Mouse (Mus musculus) heart, adult 8-10 months (tissue): ENCODE results near the gene Gm49601. TPM values are rescaled to one million over a fixed set of nuclear protein-coding genes. Genes with fewer than 3 reads are reported as not detected.

Experiments
- DNase-seq: peaks from one replicate; pipeline ENCODE4 v3.0.0; 2022; ENCODE audit warnings: low spot score
- total RNA-seq, 4 experiments: library from RNA; stranded (reverse); gene quantifications; 2 replicates each; pipeline ENCODE4 v1.2.4; 2022

Gm49601 gene
- total RNA-seq, 4 experiments from 2014 or later: 0.46 to 2.0 (median 0.66) TPM

DNA sequence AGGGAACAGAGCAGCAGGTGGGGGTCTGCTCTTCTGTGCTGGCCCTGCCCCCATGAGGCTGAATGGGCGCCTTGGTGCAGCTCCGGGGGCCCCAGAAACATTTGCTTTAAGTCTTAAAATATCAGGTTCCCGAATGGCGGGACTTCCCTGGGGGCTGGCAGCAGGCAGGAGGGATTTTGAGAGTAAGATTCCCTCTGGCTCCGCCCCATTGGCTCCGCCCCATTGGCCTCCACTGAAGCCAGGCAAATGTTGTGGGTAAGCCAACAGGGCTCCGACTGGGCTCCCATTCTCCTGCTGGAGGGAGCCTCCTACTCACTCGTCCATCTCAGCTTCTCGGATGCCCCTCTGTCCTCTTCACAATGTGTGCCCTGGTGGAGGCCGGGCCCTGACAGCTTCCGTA, 18.0 kb downstream of the Gm49601 start:
- DNase-seq: no peak

DNA sequence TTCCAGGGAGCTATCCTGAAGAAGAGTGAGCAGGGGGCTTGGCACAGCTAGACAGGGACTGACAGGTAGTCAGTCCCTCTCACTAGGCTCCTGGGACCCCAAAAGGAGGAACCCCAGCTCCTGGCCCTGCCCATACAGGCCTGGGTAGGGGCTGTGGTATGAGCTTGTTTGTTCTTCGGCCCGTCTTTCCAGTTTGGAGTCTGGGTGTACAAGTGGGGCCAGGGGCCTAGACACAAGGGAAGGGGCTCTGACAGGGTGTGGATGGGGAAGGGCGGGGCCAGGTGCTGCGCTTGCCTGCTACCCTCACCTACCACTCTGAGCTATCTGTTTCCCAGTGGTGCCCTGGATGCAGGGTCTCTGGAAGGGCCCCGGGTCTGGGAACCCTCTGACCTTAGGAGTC, 20.5 kb downstream of the Gm49601 start:
- DNase-seq: no peak

DNA sequence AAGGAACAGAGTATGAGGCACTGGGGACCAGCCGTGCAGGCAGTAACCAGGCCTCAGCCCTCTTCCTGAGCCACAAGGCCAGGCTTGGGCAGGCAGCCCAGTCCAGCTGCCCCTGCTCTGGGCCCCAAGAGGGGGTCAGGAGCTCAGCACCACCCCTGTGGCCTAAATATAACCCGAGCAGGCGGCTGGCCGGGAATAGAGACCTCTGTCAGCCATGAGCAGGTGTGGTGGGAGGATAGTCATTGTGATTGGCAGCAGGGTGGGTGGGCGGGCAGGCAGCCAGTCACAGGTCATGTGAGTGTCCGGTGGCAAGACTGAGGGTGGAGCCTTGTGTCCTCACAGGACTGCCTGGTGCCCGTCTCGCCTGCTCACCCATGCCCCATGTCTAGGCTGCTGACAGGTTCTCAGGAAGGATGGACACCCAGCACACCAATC, 21.9 kb downstream of the Gm49601 start:
- peak; percentile 54 for DNase-seq

DNA sequence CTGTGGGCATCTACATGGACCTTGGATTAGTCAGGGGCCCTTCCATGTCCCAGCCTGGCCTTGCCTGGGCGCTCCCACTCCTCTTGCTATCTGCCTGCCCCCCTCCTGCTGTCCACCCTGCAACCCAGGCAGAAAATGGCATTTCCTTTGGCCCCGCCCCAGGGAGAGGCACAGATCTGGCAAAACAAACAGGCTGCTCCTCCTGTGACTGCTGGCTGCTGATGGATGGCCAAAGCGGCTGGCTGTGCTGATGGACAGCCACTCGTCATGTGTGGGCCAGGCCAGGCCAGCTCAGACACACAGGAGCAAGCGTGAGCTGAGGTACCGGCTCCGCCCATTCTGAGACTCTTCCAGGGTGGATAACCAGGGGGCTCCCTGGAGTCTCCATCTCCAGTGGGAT, 24.8 kb downstream of the Gm49601 start:
- DNase-seq: no peak

DNA sequence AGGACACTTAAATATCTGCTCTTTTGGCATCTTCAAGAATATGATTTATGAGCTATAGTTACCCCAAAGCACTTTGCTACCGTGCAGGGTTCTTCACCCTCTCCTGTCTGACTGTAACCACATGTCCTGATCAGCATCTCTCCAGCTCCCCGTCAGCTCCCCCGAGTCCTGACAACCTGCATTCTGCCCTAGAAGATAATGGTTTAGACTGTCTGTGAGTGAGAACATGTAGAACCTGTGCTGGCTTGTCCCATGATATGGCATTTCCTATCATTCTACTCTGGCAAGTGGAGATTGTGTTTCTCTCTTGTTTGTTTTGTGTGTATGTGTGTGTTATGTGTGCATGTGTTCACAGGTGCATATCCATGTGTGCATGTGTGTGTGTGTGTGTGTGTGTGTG, 28.2 kb downstream of the Gm49601 start:
- no peak for DNase-seq

DNA sequence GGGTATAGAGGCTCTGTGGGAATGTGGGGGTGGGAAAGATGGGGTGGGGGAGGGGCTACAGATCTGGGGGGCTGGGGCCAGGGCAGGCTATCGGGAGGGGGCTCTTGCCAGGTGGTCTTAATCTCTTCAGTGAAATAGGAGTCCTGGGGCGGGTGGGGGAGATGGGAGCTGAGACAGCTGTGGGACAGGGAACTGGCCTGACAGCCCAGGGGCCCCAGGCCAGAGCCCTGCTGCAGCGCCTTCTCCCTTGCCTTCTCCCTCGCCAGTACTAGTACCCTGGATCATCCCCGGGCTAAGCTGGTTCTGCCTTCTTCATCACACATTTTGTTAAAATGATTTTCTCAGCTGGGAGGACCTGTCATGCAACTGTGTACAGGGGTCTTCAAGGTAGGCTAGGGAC, 30.0 kb downstream of the Gm49601 start:
- no peak for DNase-seq

DNA sequence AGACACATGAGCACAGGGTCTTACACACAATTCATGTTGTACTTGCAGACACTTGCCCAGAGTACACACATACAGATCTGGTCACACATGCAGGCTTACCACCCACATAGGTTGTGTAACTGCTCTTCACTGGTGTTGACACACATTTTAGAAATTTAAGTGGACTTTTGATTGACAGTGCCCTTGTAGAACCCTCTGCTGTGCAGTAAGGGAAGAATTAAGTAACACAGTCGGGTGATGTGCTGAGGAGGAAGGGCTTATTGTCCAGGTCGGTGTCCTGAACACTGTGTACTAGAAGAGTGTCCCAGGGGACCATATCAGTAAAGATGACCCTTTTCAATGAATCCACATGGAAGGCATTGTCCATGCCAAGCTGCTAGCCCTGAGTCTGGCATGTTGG, 32.3 kb downstream of the Gm49601 start:
- no peak for DNase-seq

DNA sequence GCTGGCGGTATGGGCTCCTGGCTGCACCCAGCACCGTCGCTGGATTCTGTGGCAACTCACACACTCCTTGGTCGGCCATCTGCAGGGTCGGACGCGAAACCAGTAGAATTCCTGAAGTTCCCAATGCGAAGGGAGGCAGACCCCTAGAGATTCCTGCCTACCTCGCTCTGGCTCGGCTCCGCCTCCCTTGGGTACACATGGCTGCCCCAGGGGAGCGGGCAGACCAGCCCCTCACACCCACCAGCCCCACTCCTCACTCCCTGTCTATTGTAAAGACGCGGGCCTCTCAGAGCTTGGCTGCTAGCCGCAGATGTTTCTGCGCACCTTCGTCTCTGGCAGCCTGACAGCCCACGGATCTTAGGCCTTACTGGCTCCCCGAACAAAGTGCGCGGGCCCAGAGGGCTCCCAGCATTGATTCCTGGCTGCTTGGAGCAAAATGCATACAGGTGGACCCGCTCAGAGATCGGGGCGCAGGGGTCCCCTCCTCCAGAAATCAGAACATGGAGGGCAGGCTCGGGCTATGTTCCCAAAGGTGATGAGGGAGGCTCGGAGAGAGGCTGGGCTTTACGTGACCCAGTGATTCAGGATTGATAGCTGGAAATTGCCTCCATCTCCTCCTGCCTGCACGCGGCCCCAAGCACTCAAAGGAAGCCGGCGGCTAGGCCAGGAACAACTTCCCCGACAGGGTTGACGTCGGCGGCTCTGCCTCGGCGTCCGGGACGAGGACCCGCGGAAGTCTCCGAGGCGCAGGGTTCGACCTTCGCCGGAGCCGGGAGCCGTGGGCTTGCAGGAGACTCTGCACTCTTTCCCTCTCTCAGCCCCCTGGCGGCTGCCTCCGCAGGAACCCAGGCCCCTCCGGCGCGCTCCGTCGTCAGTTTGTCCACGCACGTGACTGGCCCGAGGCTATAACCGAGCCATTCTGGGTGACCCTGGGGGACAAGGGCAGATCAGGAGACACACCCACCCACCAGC, 34.9 kb downstream of the Gm49601 start:
- DNase-seq: no peak

DNA sequence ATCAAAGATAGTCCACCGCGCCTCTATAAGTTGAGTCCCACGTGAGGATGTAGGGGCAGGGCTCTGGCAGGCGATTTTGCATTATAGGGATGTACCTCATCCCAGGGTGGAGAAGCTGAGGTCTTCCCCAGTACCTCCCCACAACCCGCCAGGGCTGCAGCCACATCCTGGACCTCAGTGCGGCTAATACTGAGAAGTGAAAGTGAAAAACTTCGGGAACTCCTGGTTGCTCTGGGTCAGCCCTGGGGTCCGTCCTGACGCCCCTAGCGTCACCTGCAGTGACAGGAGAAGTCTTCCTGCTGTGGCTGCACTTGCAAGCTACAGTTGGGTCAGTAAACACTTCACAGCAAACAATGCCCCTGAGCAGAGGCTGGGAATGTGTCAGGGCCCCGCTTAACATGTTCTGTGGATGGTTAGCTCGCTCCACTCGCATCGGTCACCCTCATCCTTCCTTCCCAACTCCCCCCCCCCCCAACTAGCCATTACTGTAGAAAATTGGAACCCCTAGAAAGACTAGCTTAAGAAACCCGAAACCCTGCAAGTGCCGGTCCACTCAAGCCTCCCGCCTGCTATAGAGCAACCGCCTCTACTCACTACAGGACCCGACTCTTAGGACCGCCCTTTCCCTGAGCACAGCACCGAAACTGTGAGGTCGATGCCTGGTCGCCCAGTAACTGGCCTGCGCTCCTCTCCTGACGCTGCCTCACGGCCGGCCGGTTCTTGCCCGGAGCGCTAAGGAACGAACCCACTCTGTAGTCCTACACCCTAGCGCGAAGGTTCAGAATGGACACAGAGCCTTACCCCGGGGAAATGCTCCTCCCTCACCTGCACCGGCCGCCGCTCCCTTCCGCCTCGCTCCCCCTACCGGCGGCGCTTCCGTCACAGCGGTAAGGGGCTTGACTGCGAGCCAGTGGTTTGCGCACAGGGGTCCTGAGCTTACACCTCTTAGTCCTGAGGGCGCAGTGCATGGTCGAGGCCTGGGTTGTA, 36.1 kb downstream of the Gm49601 start, which contains the start of gene Tbx1:
Gene Tbx1 (minus strand): TSS at position 868 of the 987 bp plus-strand sequence.
- DNase-seq: no peak

DNA sequence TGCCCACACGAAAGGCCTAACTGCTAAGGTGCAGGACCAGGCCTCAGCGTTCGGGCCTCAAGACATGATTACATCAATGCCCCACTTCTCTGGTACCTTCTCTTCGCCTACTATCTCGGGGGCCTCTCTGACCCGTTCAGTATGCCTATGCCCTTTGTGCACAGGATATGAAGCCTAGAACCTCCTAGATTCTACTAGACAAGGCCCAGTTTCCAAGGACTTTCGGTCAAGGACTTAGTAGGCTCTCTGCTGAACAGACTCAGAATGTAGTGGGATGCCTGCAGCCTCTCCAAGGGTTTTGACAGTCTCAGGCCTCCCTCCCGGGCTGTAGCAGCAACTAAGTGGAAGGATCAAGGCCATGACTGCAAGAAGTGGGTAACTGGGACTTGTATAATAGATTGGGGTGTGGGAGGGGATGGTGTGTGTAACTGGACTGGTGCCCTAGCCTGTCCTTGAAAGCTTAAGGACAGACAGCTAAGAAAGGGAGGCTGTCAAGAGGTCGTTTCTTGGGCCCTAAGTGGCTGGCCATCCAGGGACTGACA, 37.1 kb downstream of the Gm49601 start:
- no peak for DNase-seq

DNA sequence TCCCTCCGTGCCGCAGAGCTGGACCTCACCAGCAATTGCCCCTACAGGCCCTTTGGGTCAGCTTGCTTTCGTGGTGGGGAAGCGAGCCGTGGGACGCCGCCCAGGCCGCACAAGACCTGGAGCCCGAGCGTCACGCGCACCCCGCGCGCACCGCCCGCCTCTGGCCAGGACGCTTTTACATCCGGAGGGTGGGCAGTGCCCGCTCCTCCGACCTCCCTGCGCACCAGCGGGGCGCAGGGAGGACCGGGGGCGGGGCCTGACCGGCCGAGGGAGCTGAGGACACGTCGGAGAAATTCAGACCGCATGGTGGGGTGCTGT, 37.5 kb downstream of the Gm49601 start:
- DNase-seq: no peak

DNA sequence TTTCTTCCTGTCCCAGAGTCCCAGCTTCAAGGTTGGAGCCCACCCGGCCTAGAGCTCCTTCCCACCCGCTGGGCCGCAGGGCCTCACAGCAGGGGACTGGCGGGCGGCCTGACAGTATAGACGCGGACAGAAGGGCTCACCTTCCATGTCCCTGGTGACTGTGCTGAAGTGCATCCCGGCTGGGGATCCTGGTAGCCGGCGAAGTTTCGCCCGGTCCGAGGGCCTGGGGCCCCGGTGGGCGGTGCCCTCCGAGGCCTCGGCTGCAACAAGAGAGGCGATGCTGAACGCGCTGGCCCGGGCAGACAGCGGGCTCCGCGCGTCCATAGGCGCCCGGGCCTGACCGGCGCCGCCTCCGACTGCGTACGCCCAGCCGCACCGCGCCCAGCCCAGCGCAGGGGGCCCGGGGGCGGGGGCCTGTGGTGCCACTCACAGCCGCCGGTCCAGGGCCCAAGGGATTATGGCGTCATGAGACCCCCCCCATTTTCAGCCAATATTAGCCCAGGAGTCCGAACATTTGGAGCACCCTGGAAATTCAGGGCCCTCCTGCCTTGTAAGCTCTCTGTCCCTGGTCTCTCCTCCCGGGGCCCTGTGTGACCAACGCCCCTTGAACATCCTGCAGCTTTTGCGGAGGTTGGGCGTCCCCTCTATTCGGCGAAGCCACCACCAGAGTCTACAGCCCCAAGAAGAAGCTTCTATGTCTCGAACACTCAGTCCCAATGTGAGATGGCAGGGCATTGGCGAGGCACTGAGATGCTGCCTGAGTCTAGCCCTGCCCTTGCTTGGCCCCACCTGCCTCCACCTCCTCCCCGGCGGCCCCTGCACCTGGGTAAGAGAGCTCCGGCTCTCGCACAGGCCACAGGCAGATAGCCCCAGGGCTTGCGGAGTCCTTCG, 38.1 kb downstream of the Gm49601 start:
- no peak for DNase-seq

DNA sequence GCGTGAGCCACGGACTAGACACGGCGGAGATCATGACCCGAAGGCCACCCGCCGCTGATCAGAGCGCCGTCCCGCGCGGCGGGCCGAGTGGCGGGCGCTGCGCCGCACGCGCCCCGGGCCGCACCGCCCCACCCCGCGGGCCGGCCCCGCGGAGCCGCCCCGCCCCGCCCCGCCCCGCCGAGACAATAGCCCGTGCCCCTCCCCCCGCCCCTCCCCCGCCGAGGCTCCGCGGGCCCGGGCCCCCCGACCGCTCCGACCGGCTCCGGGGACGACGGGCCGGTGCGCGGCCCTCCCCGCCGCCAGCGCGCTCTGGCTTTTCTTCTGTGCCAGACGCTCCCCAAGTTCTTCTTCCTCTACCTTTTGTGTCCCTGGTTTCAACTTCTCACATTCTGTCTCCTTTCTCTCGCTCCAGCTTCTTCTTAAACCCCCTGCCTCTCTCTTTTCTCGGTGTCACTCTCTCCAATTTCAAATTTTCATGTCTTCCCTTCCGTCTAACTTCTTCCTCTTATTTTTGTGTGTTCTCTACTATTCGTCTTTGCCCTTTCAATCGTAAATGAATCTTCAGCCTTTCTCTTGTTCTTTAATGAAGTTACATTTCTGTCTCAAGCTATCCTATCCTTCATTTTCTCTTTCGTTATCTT, 39.2 kb downstream of the Gm49601 start:
- DNase-seq: no peak

DNA sequence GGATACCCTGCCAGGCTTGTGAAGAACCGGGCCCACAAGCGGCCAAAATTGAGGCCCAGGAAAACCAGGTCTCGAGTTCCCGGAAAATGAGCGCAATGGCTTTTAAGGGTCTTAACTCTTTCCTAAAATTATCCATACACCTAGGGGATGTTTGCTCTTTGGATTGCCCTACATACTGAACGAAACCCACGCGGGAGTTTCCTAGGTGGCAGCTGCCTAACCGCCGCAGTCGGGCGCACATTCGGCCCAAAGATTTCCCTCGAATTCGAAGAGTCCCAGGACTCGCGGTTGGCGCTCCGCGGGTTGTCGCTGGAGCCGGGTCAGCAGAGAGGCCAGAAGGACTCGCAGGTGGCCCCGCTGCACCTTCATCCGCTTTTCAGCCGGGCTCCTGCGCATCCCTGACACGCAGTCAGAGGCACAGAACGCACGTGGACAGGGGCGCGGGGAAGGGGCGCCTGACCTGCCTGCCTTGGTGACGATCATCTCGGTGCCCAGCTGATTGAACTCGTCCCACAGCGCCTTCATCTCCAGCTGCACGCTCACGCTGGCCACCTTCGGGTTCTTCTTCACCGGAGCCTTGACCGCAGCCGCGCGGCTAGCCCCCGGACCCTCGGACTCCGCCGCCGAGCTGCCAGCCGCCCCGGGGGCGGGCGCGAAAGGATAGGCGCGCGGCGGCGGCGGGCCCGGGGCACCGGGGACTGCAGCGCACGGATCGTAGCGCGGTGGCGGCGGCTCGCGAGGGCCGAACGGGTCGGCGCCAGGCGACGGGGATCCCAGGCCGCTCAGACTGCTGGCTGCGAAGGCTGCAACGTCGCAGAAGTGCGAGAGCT, 39.9 kb downstream of the Gm49601 start:
- no peak for DNase-seq

DNA sequence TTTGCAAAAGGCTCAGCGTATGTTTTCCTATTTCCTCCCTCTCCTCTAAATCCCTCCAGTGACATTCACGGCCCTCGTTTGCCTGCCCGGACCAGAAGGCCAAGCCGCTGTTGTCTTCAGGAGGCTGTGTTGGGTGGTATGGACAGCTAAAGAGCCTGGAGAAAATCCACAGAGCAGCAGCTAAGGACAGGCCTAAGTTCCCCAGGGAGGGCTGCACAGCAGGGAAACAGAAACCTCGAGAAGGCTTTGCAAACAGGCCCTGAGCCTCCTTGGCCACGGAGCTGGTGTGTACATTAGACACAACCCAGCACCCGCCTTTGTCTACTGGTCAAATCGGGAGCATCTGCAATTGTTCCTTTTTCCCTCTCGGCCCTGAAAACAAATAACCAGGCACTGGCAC, 40.6 kb downstream of the Gm49601 start:
- no peak for DNase-seq

DNA sequence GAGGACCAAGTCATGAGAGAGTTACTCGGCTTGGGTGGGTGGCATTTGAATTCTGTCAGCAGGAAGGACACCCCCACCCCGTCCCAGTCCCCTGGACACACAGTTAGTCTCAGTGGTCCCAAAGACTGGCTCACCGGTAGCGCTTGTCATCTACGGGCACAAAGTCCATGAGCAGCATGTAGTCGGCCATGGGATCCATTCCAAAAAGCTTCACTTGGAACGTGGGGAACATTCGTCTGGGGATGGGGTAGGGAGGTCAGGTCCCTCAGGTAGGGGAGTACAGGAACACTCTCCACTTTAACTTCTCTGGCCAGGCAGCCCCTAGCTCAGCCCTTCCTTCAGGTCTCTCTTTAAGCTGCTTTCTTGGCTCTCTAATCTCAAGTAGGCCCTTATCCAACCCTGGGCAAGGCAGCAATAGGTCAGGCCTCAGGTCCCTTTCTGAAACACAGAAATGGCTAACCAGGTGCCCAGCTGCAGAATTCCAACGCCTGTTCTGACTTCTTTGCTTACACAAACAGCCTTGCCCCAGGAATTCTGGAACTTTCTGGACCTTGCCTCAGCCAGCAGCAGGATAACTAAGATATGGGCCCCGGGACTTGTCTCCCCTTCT, 41.2 kb downstream of the Gm49601 start:
- no peak for DNase-seq

DNA sequence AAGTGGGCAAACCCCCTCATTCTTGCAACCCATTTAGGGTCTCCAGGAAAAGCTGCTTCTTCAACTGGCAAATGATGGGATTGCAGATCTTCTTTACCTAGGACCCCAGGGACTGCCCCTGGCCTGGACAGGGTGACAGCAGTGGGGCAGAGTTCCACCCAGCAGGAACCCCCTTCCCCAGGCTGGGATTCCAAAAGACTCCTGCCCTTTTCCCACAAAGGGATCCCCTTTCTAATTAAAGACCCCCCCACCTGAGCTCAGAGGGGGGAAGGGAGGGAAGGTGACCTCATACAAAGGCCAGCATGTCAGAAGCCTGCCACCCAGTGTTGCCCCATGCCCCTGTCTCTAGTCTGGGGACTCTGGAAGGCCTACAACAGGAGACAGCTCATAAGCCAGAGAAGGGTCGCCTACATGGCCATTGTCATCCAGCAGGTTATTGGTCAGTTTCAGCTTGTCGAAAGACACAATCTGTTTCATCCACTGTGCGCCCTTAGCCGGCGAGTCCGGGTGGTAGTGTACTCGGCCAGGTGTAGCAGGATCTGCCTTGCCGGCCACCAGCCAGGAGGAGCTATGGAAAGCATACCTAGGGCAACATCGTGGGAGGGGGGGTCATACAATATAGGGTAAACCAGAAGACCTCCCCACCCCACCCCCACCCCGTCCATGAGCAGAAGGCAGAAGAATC, 42.4 kb downstream of the Gm49601 start:
- no peak for DNase-seq

DNA sequence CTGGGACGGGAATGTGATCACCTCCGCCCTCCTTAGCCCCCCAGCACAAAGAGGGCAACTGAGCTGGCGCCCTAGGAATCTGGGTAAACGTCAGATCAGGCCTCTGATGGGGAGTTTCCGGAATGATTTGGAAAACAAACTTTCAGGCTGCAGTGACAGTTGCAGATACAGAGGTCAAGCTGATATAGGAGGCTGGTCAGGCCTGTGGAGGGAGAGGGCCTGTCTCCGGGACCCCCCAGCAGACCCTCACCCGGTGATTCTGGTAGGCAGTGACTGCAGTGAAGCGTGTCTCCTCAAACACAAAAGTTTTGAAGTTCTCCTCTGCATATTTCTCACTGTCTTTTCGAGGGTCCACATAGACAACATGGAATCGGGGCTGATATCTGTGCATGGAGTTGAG, 43.1 kb downstream of the Gm49601 start:
- DNase-seq: no peak
